Mouse (Mus musculus) CH12F3 (cell line): ENCODE measurements around the gene Efcab11.

Experiments used
- in situ Hi-C: fragments of 300-500 bp; cut with MboI; formaldehyde crosslinking; loops from 2 replicates; pipeline ENCODE4 v1.14.3; 2020; ENCODE audit warnings: low sequenced_read_pairs

Efcab11 gene

GRCm38 (mm10) chr12:99884269-99885261 is at the start of gene Efcab11, which contains the start of gene Tdp1:
Gene Efcab11 (minus strand): TSS chr12:99884439.
Gene Tdp1 (plus strand): TSS chr12:99884517.
- in situ Hi-C loops: no loop called here

- in situ Hi-C loops: no loop called here
These were observed 49.4 kb upstream of the Efcab11 start for GRCm38 (mm10) chr12:99933630-99934029.

DNA sequence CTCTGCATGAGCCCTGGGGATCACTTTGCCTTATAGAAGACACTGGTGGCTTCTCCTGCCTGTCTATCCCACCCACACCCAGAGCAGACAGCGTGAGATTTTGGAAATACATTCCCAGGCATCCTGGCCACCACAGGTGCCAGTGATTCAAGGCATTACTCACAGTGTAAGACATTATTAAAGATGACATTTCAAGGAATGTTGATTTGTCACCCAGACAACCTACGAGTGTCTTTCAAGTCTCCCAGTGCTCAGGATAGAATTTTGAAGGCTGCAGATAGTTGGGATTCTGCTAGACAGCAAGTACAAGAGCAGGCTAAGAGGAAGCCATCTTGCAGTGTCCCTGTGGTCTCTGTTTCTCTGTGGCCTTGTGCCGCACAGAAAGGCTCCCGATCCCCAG is 48.0 kb upstream of the Efcab11 start:
- in situ Hi-C loops: no loop called here

GRCm38 (mm10) chr12:99929160-99929559 is 44.9 kb upstream of the Efcab11 start:
- in situ Hi-C loops: no loop called here

DNA sequence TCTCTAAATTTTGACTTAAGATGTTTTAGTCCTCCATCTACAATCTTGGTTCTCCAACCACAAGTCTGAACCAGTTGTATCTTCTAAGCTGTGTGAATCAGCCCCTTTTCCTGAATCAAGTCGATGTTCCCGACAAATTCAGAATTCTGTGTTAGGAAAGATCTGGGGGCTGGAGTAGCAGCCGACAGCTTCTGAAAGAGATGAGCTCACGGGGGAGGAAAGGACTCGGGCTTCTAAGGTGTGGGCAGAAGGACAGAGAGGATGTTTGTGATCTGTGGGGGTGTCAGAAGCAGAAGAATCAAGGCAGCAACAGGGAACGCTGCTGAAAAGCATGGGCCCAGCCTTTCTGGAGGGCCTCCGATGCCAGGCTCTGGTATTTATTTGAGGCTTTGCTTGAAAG is 44.1 kb upstream of the Efcab11 start:
- in situ Hi-C loops: no loop called here

- in situ Hi-C loops: no loop called here
These were observed 39.5 kb upstream of the Efcab11 start for GRCm38 (mm10) chr12:99923703-99924102.

GRCm38 (mm10) chr12:99923131-99923606 is 38.9 kb upstream of the Efcab11 start:
- in situ Hi-C loops: no loop called here

DNA sequence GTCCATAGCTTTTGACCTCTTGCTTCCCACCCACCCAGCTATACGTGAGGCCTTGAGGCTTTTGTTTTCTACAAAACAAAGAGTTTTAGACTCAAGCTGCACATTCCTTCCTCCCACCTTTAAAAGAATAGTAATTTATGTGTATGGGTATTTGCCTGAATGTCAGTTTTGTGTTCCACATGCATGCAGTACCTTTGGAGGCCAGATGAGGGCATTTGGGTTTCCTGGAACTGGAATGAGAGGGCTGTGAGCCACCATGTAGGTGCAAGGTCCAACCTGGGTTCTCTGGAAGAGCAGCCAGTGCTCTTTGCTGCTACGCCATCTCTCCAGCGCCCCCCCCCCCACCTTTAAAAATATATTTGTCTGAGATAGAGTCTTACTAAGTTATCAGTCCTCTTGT is 36.8 kb upstream of the Efcab11 start:
- in situ Hi-C loops: no loop called here

- in situ Hi-C loops: no loop called here
These were observed 35.4 kb upstream of the Efcab11 start for GRCm38 (mm10) chr12:99919636-99920035.

- in situ Hi-C loops: no loop called here
These were observed 33.7 kb upstream of the Efcab11 start for GRCm38 (mm10) chr12:99917800-99918427.

DNA sequence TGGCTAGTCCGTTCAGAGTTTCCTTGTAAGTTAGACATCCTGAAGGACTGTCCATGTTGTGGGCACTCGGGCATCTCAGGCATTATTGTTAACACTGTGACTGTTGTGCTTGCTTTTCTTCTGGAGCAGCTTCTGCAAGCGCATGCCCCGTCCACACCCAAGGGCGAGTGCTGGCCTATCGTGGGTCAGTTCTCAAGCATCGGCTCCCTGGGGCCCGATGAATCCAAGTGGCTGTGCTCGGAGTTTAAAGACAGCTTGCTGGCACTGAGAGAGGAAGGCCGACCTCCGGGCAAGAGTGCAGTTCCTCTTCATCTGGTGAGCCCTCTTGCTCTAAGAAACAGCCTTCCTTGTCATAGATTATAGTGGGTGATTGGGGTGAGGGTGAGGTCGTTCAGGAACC is 27.2 kb upstream of the Efcab11 start:
- in situ Hi-C loops: no loop called here

GRCm38 (mm10) chr12:99904537-99904936 is 20.3 kb upstream of the Efcab11 start:
- in situ Hi-C loops: no loop called here

GRCm38 (mm10) chr12:99902867-99903370 is 18.7 kb upstream of the Efcab11 start:
- in situ Hi-C loops: no loop called here

DNA sequence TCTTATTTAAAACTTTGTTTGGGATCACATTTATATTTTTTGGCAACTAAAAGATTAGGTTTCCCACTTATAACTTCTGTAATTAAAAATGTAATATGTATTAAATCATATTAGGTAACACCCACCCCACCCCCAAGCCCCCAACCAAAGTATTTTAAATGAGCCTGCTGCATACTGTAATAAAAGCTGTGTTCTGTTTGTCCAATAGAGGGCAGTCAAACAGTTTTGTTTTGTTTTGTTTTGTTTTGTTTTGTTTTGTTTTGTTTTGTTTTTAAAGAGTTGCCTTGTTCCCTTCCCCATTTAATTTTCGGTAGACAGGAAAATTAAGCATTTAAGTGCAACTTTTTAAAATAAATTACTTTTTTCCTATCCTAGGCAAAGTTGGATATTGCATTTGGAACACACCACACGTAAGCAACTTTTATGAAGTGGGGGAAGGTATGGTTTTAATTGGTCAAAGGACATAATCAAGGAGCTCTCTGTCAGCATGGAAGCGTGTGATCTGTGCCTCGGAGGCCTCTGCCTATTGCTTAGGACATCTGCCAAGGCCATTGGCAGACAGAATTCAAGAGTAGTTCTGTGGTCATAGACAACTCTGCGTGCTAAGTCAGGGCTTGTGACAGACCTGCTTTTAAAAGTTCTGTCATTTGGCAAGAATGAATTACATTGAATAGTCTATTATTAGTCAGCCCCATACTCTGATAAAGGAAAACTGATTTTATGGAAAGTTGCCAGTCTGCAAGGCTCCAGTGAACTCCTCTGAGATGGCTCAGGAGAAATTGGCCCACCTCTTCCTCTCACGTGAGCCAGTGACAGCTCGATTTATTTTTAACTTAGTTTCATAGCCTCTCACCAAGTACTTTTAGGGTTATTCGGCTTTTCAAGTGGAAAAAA is 18.0 kb upstream of the Efcab11 start:
- in situ Hi-C loops: no loop called here

GRCm38 (mm10) chr12:99899991-99900390 is 15.8 kb upstream of the Efcab11 start:
- in situ Hi-C loops: no loop called here

GRCm38 (mm10) chr12:99898248-99898870 is 14.1 kb upstream of the Efcab11 start:
- in situ Hi-C loops: no loop called here

DNA sequence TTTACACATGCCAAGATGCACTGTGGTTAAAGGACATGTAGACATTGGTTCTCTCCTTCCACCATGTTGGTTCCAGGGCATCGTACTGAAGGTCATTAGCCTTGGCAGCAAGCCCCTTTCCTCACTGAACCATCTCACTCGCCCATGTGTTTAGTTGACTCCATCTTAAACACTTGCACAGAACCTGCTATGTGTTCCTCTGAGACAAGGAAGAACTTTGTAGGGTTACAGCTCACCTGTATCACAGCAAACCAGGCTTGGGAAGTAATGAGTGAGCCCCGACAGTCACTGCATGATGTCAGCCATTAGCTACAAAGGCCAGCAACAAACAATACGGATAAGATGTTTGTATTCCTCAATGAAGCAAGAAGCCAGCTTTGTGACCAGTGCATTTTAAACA is 13.6 kb upstream of the Efcab11 start:
- in situ Hi-C loops: no loop called here

GRCm38 (mm10) chr12:99885282-99885901 is 1.2 kb upstream of the Efcab11 start:
- in situ Hi-C loops: no loop called here

- in situ Hi-C loops: no loop called here
These were observed 530 bp downstream of the Efcab11 start for GRCm38 (mm10) chr12:99883713-99884105.
